Mouse (Mus musculus) spleen, embryonic (tissue): ENCODE measurements at regions not wholly inside any gene's neighbourhood (a gene's known extent, or its start where the extent isn't known, plus 50 kb on each side); places are given as distances from the start of the nearest gene placed in this dataset.

Experiments
- CTCF ChIA-PET: fragments of 350-600 bp; sonication (Branson Sonifier 250); formaldehyde crosslinking; loops from one replicate; lab custom pipeline; 2022; lab: Charles Lee

- CTCF ChIA-PET, result interaction anchor here (0.6 kb wide), 1 partner anchor 360 kb away, joined by 3 read pairs; no protein-coding TSS in a partner anchor
Measured at GRCm38 (mm10) chr10:8998758-8999398, 113.0 kb upstream of the Sash1 start.

DNA sequence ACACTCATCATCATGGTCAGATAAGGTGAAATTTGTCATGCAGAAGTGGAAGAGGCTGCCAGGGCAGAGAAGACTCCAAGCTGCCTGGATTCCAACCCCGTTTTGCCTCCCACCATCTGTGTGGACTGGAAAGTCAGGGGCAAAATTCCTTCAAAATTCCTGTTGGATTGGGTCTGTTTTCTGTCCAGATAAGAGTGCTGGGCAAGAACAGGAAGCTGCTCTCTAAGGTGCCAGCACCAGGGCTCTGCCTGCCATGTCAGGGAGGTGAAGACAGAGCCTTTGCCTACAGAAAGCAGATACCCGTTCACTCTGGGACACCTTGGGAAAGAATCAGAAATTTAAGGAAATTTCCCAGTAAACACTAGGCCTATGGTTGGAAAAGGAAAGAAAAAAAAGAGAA lies 112.5 kb upstream of the Sash1 start:
- CTCF ChIA-PET, result interaction anchor here (0.6 kb wide), 1 partner anchor 359 kb away, joined by 3 read pairs; no protein-coding TSS in a partner anchor

DNA sequence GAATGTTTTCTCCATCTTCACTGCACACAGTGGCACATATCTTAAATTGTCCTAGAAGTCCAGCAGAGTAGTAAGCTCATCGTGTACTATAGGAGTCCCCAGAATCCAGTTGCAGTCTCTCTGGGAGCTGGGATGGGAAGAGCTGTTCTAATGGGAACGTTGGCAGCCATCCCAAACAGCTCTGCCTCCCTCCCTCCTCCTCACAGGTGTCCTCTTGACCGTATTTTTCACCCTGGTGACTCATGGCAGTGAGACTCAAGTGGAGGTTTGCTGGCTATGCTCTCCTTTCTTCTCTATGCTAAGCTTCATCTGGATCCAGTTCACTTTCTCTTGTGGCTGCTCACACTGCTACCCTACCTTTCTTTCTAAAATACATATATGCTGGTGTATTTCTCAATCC lies 109.2 kb upstream of the Sash1 start:
- CTCF ChIA-PET, result no interaction called here

DNA sequence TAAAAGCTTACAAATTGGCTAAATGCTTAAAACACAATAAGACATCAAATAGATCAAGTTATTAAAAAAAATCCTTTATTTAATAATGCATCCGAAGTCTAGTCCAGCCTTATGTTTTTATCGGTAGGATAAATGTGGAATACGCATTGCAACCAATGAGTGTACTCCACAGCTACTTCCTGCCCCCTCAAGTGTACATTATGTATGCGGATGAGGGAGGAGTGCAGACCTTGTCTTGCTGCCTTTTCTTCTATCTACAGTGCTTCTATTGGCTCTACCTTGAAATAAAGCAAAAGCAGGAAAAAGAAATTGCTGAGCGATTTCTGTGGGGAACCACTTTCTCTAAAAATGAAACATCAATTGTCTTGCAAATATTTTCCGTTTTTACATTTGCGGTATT lies 100.5 kb upstream of the Sash1 start:
- CTCF ChIA-PET, result no interaction called here

- CTCF ChIA-PET, result no interaction called here
Measured at GRCm38 (mm10) chr10:8983347-8983746, 97.5 kb upstream of the Sash1 start.

DNA sequence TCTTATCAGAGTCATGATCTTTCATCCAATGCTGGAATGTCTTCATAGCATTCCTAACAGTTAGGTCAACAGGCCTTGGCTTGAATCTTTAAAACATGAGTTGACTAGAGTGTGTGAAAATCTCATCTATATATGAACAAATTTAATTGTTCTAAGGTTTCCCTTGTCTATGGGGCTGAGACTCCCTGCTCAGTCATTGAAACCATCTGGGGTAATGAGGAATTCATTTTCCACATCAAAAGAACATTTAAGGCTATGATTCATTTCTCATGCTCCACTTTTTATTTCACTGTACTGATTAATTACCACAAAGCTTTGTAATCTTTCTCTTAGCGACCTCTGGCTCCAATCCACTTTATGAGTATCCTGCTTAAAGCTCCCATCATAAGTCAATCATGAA lies 94.7 kb upstream of the Sash1 start:
- CTCF ChIA-PET, result no interaction called here

GRCm38 (mm10) chr10:8978595-8978994 lies 92.7 kb upstream of the Sash1 start:
- CTCF ChIA-PET, result no interaction called here

DNA sequence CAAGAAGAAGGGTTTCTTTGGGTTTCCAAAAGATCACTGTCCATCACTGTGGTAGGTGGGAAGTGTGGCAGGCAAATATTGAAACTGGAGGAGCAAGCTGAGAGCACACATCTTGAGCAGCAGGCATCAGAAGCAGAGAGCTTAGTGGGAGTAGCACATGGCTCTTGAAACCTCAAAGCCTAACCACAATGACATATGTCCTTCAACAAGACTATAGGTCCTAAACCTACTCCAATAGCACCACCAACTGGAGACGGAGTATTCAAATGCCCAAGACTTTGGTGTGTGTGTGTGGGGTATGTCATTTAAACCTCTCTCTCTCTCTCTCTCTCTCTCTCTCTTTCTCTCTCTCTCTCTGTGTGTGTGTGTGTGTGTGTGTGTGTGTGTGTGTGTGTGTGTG lies 88.1 kb upstream of the Sash1 start:
- CTCF ChIA-PET, result interaction anchor here (0.9 kb wide), 1 partner anchor 22 kb away, joined by 3 read pairs; no protein-coding TSS in a partner anchor

DNA sequence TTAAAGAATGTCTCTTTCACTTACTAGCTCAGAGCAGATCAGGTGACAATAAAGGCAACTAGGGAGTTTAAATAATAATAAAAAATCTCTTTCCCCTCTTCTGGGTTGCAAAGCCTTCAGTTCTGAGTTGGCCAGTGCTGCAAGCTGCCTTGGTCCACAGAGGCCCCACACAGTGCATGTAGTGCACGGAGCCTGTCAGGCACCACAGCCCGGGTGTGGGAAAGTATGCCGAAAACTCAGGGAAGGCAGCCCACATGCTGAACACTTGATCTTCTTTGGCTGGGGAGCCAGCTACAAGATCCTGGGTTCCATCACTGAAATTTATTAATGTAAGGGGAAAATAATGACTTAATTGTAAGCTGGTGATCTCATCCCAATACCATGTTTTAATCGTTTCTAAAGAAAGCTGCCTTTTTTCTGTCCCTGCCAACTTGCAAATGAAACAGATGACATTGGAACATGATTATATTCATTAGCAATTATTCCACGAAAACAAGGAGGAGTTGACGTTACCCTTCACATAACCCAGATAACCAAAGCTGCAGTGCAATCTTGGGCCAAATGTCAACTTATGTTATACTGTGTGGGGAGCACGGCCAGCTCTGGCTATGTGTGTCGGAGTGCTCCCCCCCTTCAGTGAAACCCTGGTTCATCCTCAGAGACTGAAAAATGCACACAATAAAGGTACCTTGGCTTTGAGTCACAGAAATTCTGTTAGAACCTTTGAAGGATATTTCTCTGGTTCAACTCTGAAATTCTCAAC lies 87.1 kb upstream of the Sash1 start:
- CTCF ChIA-PET, result no interaction called here

- CTCF ChIA-PET, result interaction anchor here (0.7 kb wide), 1 partner anchor 203 kb away, joined by 6 read pairs; no protein-coding TSS in a partner anchor
Measured at GRCm38 (mm10) chr10:8970807-8971206, 84.9 kb upstream of the Sash1 start.

DNA sequence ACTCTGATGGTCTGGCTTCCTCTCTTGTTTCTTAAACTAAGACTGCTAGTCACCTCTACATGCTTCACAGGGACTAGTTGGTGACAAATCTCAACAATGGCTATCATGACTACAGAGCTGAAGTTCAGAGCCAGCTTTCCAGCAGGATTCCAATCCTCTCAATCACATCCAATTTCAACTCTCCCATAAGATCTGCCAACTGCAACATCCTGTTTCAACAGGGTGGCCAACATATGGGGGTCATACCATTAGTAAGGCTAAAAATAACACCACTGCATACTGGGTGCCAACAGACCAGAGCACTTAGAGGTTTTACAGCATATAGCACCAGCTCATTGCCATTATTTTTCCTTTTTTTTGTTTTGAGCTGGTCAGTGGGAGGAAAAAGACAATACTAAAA lies 83.7 kb upstream of the Sash1 start:
- CTCF ChIA-PET, result no interaction called here

- CTCF ChIA-PET, result no interaction called here
Measured at GRCm38 (mm10) chr10:8969016-8969415, 83.1 kb upstream of the Sash1 start.

- CTCF ChIA-PET, result interaction anchor here (0.6 kb wide), 1 partner anchor 202 kb away, joined by 4 read pairs; no protein-coding TSS in a partner anchor
Measured at GRCm38 (mm10) chr10:8968276-8968923, 82.5 kb upstream of the Sash1 start.

DNA sequence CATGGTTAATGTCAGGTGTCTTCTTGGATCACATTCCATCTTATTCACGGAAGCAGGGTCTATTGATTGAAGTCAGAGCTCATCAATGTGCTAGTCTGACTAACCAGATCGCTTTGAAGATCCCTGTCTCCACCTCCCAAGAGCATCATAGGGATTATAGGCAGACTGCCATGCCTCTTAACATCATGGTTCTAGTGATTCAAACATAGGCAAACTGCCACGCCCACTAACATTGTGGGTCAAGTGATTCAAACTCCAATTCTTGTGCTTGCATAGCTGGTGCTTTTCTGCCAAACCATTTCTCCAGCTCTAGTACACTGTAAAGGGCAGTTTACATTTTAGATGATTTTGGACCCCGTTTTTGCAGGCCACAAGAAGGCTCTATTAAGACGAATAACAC lies 77.1 kb upstream of the Sash1 start:
- CTCF ChIA-PET, result no interaction called here

- CTCF ChIA-PET, result no interaction called here
Measured at GRCm38 (mm10) chr10:8960964-8961675, 75.2 kb upstream of the Sash1 start.

DNA sequence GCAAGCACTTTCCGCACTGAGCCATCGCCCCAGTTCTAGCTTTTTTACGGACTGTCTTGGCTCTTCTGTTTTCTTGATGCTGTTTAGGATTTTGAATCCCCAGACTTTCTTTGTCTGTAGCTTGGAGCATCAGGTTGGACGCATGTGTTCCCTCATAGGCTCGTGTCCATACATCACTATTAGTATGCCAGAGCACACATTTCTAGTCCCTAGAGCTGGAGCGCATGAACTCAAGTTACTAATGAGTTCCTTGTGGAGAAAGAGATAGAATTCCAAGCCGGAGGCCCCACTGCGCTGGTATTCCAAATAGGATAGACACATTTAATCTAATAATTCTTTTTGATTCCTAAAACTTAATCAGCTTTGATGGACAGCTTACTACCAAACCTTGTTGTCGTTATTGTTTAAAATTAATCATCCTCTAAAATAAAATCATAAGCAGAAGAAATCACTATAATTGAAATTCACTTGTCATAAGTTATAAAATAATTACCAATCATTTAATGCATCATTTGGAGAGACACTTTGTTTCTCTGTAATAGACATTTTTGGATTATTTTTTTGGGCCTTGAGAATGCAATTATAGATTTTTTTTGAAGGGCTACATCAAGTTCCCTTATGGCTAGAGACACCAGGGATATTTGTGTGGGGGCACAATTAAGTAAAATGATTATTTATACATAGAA lies 74.5 kb upstream of the Sash1 start:
- CTCF ChIA-PET, result no interaction called here

DNA sequence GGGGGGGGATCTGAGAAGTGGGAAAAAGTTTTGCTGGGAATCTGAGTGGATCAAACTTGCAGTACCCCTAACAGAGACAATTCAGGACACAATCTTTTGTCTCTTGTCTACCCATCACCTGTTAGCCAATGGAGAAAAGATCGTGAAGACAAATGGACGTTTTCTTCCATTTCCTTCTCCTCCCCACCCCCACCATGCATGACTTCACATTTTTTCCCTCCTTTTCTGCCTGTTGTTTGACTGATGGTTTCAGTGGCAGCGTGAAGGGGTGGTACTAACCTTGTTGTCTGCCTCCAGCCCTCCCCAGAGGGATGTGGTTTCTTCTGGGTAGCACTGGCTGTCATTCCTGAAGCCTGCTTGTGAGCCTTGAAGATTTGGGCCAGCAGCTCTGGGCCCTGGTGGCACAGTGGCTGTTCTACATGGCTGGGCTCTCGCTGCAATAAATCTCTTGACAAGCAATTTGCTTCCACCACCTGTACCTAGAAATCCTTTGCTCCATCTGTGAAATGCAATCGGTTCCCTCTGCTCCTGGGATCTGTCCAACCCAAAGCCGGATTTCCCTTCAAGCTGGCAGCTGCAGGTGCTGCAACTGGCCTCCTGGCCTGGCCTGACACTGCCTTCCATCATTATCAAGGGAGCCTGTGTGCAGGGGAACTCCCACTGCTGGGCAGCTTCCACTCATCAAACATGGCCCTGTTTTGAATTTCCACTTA lies 69.8 kb upstream of the Sash1 start:
- CTCF ChIA-PET, result interaction anchor here (0.8 kb wide), 1 partner anchor 16 kb away, joined by 8 read pairs; no protein-coding TSS in a partner anchor

- CTCF ChIA-PET, result no interaction called here
Measured at GRCm38 (mm10) chr10:8954003-8954402, 68.1 kb upstream of the Sash1 start.

- CTCF ChIA-PET, result interaction anchor here (0.8 kb wide), 1 partner anchor 27 kb away, joined by 4 read pairs; no protein-coding TSS in a partner anchor
Measured at GRCm38 (mm10) chr10:8952922-8953321, 67.1 kb upstream of the Sash1 start.

- CTCF ChIA-PET, result interaction anchor here (0.5 kb wide), 2 partner anchors 23 to 35 kb away, joined by 3 read pairs; no protein-coding TSS in a partner anchor
Measured at GRCm38 (mm10) chr10:8951937-8952336, 66.1 kb upstream of the Sash1 start.
